Mouse (Mus musculus) olfactory bulb, adult 2 months (tissue): Measurements from ENCODE around the gene Plbd1.

Source experiments
- CTCF ChIP-seq: fragments of 200-500 bp; IDR thresholded peaks from 2 replicates; pipeline ENCODE4 v1.5.1; 2012; ENCODE audit warnings: low read depth, mild to moderate bottlenecking, low read length, moderate library complexity; ENCODE audit not compliant: insufficient read depth
- POLR2A ChIP-seq: fragments of 200-500 bp; IDR thresholded peaks from 2 replicates; pipeline ENCODE4 v1.6.1; 2012; ENCODE audit warnings: mild to moderate bottlenecking, low read depth, low read length, moderate library complexity; ENCODE audit not compliant: insufficient read depth

DNA sequence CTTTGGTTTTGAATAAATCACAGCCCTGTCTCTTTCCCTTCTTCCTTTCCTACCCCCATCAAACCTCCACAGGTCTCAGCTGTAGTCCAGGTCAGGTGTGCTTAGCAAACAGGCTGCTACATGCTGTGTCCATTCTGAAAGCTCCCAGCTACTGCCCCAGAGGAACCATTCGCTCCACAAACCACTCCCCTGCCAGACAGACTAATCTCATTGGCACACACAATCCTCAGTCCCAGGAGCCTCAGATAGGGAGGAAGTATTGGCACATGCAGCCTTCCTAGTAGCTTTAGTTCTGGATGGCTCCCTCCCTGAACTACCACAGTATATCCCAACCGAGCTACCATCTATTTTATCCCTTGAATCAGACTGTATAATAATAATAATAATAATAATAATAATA, 17.7 kb upstream of the Plbd1 start:
- TF ChIP-seq POLR2A (no peak), CTCF (no peak)
